Mouse (Mus musculus) kidney, postnatal 0 days (tissue): ENCODE measurements around the gene Arid5a. TPM values are rescaled to one million over a fixed set of nuclear protein-coding genes. Genes with fewer than 3 reads are reported as not detected.

ENCODE experiments used
- ATAC-seq: fragments of 200-750 bp; cut with Nextera tagmentation; replicated peaks from 2 replicates; pipeline ENCODE4 v1.8.0; 2017; ENCODE audit warnings: low read depth, moderate number of reproducible peaks, moderate TSS enrichment, moderate library complexity; ENCODE audit not compliant: low FRiP score
- DNase-seq: peaks from one replicate; pipeline ENCODE4 v3.0.0-alpha.2; 2016; ENCODE audit warnings: low spot score
- H3K27ac ChIP-seq: fragments of 300-500 bp; sonication (generic); 2 replicates; pipeline ENCODE4 v1.5.1; 2014; ENCODE audit warnings: mild to moderate bottlenecking
- H3K27me3 ChIP-seq: fragments of 300-500 bp; sonication (generic); 2 replicates; pipeline ENCODE4 v1.6.1; 2014; ENCODE audit warnings: low read length, mixed read lengths; ENCODE audit not compliant: insufficient read depth
- H3K36me3 ChIP-seq: fragments of 300-500 bp; sonication (generic); 2 replicates; pipeline ENCODE4 v1.6.1; 2014; ENCODE audit warnings: low read length, mixed read lengths; ENCODE audit not compliant: insufficient read depth
- H3K4me1 ChIP-seq: fragments of 300-500 bp; sonication (generic); replicated peaks from 2 replicates; pipeline ENCODE4 v1.6.1; 2014; ENCODE audit warnings: antibody characterized with exemption, low read length, mixed read lengths; ENCODE audit not compliant: insufficient read depth
- H3K4me2 ChIP-seq: fragments of 300-500 bp; sonication (generic); 2 replicates; pipeline ENCODE4 v1.6.1; 2014; ENCODE audit warnings: mild to moderate bottlenecking, low read length, moderate library complexity, mixed read lengths
- H3K4me3 ChIP-seq: fragments of 300-500 bp; sonication (generic); replicated peaks from 2 replicates; pipeline ENCODE4 v1.5.1; 2014; ENCODE audit warnings: low read depth, low read length
- H3K9ac ChIP-seq: fragments of 300-500 bp; sonication (generic); 2 replicates; pipeline ENCODE4 v1.6.1; 2014; ENCODE audit warnings: low read depth, low read length
- H3K9me3 ChIP-seq: fragments of 300-500 bp; sonication (generic); replicated peaks from 2 replicates; pipeline ENCODE4 v1.6.1; 2016; ENCODE audit warnings: low read length, inconsistent platforms, mixed read lengths
- CTCF ChIP-seq: IDR thresholded peaks from 2 replicates; pipeline ENCODE4 v1.5.1; 2016; ENCODE audit warnings: antibody characterized with exemption, low read depth, mild to moderate bottlenecking, moderate library complexity
- WGBS: fragments of 180-500 bp; shearing (Covaris S2); extraction: QIAGEN DNeasy Blood & Tissue Kit; methylation state at CpG from one replicate; pipeline ENCODE4 v1.1.7; 2014; 5-methylcytosine and 5-hydroxymethylcytosine counted together
- polyA plus RNA-seq: library from polyadenylated mRNA; unstranded; fragments of >200 nt; fragmentation: Nextera tagmentation; extraction: Ambion mirVana; gene quantifications from 2 replicates; pipeline ENCODE4 v1.2.1, GENCODE M21; 2015

Gene Arid5a
- polyA plus RNA-seq, 1 experiment from 2014 or later, result 6.7 TPM

GRCm38 (mm10) chr1:36299676-36300075 lies 7.9 kb upstream of the Arid5a start:
- no peak for TF ChIP-seq CTCF
- Histone ChIP-seq H3K9ac (no peak overlapping the region), H3K9me3 (no peaks in the 10 kb centered on the region), H3K27me3 (no peaks in the 10 kb centered on the region), H3K4me3 (no peak overlapping the region), H3K4me1 (peaks cover 5% of the 10 kb centered on the region; the same call in 1 of the 2 replicates), H3K36me3 (no peaks in the 10 kb centered on the region), H3K4me2 (no peak overlapping the region), H3K27ac (no peak overlapping the region)
- DNase-seq (no peak), ATAC-seq (no peak)
- 49% methylated on average over 2 of the region's 2 CpGs for WGBS

- no peak overlapping the region for H3K27ac ChIP-seq
- H3K4me2 ChIP-seq, result no peak overlapping the region
- TF ChIP-seq CTCF, result no peak
- peaks cover 5% of the 10 kb centered on the region; the same call in 1 of the 2 replicates for H3K4me1 ChIP-seq
- H3K4me3 ChIP-seq, result no peak overlapping the region
- 86% methylated on average over 6 of the region's 6 CpGs for WGBS
- no peak for ATAC-seq
- DNase-seq, result no peak
- H3K27me3 ChIP-seq, result no peaks in the 10 kb centered on the region
- no peak overlapping the region for H3K9ac ChIP-seq
- no peaks in the 10 kb centered on the region for H3K9me3 ChIP-seq
- no peaks in the 10 kb centered on the region for H3K36me3 ChIP-seq
Measured at GRCm38 (mm10) chr1:36300486-36300885, 7.0 kb upstream of the Arid5a start.

GRCm38 (mm10) chr1:36302273-36302672 lies 5.3 kb upstream of the Arid5a start:
- 77% methylated on average over 8 of the region's 8 CpGs for WGBS
- no peaks in the 10 kb centered on the region for H3K9me3 ChIP-seq
- no peaks in the 10 kb centered on the region for H3K27me3 ChIP-seq
- DNase-seq, result no peak
- no peak for TF ChIP-seq CTCF
- no peak overlapping the region for H3K9ac ChIP-seq
- peaks cover 5% of the 10 kb centered on the region; the same call in 1 of the 2 replicates for H3K4me1 ChIP-seq
- no peak overlapping the region for H3K27ac ChIP-seq
- ATAC-seq, result no peak
- H3K4me3 ChIP-seq, result no peak overlapping the region
- H3K36me3 ChIP-seq, result no peaks in the 10 kb centered on the region
- H3K4me2 ChIP-seq, result no peak overlapping the region

- no peak for TF ChIP-seq CTCF
- DNase-seq (no peak), ATAC-seq (no peak)
- Histone ChIP-seq H3K27me3 (no peaks in the 10 kb centered on the region), H3K4me3 (peak overlapping the region; percentile 20; the same call in 1 of the 2 replicates), H3K9ac (no peak overlapping the region), H3K4me2 (peak overlapping the region; percentile 61), H3K27ac (no peak overlapping the region), H3K36me3 (no peaks in the 10 kb centered on the region), H3K4me1 (peaks cover 5% of the 10 kb centered on the region; the same call in 1 of the 2 replicates), H3K9me3 (no peaks in the 10 kb centered on the region)
- 26% methylated on average over 6 of the region's 9 CpGs for WGBS
Measured at GRCm38 (mm10) chr1:36302957-36303356, 4.6 kb upstream of the Arid5a start.

- ATAC-seq, result peak; percentile 29; the same call in 1 of the 2 replicates
- 8% methylated on average over 30 of the region's 30 CpGs for WGBS
- no peak for TF ChIP-seq CTCF
- peaks cover 9% of the 10 kb centered on the region for H3K4me1 ChIP-seq
- H3K9me3 ChIP-seq, result no peaks in the 10 kb centered on the region
- H3K4me3 ChIP-seq, result peak overlapping the region; percentile 20; the same call in 1 of the 2 replicates
- H3K36me3 ChIP-seq, result no peaks in the 10 kb centered on the region
- DNase-seq, result peak; percentile 86
- no peak overlapping the region for H3K9ac ChIP-seq
- H3K4me2 ChIP-seq, result peak overlapping the region; percentile 61
- H3K27ac ChIP-seq, result no peak overlapping the region
- no peaks in the 10 kb centered on the region for H3K27me3 ChIP-seq
Measured at GRCm38 (mm10) chr1:36303381-36304320, 3.9 kb upstream of the Arid5a start.

GRCm38 (mm10) chr1:36304764-36305163 lies 2.8 kb upstream of the Arid5a start:
- DNase-seq (peak; percentile 22), ATAC-seq (no peak)
- Histone ChIP-seq H3K4me3 (no peak overlapping the region), H3K36me3 (no peaks in the 10 kb centered on the region), H3K27ac (no peak overlapping the region; the same call in 1 of the 2 replicates), H3K9me3 (no peaks in the 10 kb centered on the region), H3K4me2 (no peak overlapping the region), H3K4me1 (peaks cover 15% of the 10 kb centered on the region), H3K9ac (no peak overlapping the region), H3K27me3 (no peaks in the 10 kb centered on the region)
- 51% methylated on average over 7 of the region's 7 CpGs for WGBS
- TF ChIP-seq CTCF, result no peak
